Mouse (Mus musculus) splenic B cell, adult 2 months (primary cell): ENCODE measurements around the gene Add1.
"Not testable (repeated sequence)": the region's sequence is repeated elsewhere in the genome, so short reads cannot be mapped to it uniquely, and the experiment has no call there.

ENCODE experiments used
- DNase-seq: peaks from one replicate; pipeline ENCODE4 v3.0.0-alpha.2; 2011; ENCODE audit warnings: low read depth, low spot score
- H3K27me3 ChIP-seq: 2 replicates; pipeline ENCODE4 v1.6.1; 2012; ENCODE audit warnings: mild to moderate bottlenecking, low read length, moderate library complexity, mixed read lengths; ENCODE audit not compliant: control insufficient read depth, poor library complexity, insufficient read depth, severe bottlenecking
- H3K36me3 ChIP-seq: 2 replicates; pipeline ENCODE4 v1.6.1; 2012; ENCODE audit warnings: mild to moderate bottlenecking, low read length, moderate library complexity, mixed read lengths; ENCODE audit not compliant: control insufficient read depth, poor library complexity, insufficient read depth, severe bottlenecking

The Add1 gene

DNA sequence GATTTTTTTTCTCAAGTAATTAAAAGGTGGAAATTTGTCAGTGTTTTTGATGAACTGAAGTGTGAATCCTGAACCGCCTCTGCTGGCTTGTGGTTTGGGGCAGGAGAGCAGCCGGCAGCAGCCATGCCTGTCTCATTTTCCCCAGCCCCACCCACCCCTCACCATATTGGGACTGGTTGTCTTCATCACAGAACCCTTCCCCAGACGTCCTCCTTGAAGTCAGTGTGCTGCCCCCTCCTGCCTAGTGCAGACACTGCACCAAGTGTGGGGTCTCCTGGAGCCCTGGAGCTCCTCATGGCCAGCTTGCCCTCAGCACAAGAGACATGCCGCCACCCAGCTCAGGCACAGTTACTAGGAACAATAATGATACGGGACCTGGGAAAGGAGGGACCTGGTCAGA lies 34.9 kb upstream of the Add1 start:
- Histone ChIP-seq H3K36me3 (peaks cover 2% of the 10 kb centered on the region; the same call in 1 of the 2 replicates), H3K27me3 (no peaks in the 10 kb centered on the region)
- peak; percentile 88 for DNase-seq

DNA sequence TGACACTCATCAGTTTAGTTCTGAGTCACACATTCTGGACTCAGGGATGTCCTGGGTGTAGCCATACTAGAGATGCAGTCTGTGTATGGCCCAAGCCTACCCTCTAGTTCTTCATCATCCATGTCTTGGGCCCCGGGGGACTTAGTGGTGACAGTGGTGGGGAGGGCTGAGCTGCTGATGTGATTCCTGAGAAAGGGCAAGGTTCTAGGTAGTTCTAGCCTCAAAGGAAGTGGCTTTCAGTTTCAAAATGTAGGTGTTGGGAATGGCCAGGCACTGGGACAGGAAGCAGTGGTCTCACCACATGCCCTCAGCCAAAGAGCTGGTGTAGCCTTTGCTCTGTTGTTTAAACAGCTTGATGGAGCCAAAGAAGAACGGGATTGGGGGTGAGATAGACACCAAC lies 34.3 kb upstream of the Add1 start:
- peak; percentile 47 for DNase-seq
- H3K27me3 ChIP-seq, result no peaks in the 10 kb centered on the region
- no peaks in the 10 kb centered on the region; the same call in 1 of the 2 replicates for H3K36me3 ChIP-seq

DNA sequence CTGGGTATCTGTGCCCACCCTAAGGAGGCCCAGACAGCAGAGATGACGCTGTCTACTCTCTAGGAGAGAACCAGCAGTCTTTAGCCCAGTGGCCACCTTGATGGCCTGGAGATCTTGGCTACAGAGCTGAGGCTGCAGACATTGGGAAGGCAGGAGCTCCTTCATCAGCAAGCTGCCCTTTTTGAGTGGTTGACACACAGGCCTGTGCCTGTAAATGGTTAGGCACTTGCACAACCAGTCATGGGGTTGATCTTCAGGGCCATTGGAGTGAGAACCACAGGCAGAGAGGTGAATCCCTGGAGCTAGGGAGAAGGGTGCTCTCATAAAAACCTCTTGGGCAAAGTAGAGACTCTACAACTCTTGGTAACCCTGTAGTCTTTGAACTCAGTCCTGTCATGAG lies 31.3 kb upstream of the Add1 start:
- no peaks in the 10 kb centered on the region; the same call in none of the 2 replicates for H3K36me3 ChIP-seq
- H3K27me3 ChIP-seq, result no peaks in the 10 kb centered on the region
- DNase-seq, result no peak

DNA sequence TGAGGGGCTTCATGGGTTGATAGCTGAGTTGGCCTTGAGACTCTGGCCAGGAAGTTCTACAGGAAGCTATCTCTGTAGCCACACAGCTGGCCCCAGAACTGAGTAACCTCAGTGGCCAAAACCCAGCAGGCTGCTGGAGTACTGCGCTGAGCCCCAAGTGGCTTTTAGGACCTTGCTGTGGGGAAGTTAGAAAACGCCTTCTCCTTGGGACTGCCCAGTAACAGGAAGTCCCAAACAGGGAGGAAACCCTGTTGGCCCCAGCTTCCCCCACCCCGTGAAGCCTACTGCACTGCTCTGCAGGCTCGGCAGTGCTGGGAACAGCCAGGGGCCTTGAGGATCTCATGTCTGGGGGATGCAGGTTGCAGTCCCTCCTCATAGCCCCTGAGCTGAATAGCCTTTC lies 30.4 kb upstream of the Add1 start:
- no peaks in the 10 kb centered on the region for H3K27me3 ChIP-seq
- peaks cover 2% of the 10 kb centered on the region for H3K36me3 ChIP-seq
- peak; percentile 59 for DNase-seq

DNA sequence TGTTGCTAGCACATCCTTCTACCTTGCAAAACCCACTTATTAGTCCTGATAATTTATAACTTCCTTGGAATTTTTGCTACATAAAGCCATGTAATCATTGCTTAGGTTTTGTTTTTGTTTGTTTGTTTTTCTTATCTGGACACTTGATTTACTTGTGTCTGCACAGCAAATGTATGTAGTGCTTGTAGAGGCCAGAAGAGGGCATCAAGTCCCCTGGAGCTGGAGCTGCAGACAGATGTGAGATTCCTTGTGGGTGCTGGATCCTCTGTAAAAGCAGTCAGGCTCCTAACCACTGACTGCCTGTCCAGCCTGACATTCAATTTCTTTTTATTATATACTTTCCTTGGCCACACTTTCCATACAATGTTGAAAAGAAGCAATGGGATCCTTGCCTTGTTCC lies 26.1 kb upstream of the Add1 start:
- Histone ChIP-seq H3K36me3 (peaks cover 6% of the 10 kb centered on the region), H3K27me3 (no peaks in the 10 kb centered on the region)
- peak; percentile 66 for DNase-seq

DNA sequence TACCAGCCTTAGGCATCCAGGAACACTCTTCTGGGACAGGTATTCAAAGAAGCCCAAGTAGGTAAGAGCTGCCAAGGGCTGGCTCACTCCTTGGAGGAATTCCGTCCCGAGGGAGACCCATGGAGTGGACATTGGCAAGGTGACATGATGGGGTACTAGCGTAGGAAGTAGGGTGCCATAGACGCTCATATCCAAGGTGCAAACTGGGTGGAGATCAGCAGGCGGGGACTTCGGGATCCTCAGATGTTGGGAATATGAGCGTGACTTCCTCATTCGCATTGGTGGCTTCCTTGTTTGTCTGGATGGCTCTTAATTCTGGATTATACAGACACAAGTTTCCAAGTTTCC lies 24.4 kb upstream of the Add1 start:
- Histone ChIP-seq H3K36me3 (peaks cover 8% of the 10 kb centered on the region), H3K27me3 (no peaks in the 10 kb centered on the region)
- no peak for DNase-seq

DNA sequence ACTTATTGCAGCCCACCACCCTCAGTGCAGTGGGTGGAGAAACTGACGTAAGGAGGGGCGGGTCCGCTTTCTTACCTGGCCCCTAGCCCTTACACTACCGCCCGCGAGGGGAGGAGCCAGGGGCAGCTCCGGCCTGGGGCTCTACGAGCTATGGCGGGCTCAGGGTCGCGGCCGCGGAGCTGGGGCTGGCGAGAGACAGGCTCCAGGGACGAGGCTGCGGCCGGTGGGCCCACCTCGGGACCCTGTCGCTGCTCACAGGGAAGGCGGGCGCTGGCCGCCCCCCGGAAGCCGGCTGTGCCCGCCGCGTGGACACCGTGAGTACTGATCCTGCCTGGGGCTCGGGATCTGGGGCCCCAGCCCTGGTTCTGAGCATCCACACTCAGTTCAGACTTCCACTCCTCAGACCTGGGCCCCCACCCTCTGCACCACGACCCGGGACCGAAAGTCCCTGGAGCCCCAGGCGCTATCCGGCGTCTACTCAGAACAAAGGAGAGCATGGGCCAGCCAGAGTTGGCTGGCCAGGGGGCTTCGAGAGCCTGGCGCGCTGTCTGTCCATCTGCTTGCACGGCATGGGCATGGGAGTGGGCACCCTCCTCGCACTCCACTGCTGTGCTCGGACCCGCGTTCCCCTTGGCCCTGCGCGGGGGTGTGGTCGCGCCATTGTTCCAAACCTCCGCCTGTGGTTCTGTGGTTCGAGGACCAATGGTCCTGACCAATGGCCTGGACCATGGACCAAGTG lies 23.8 kb upstream of the Add1 start:
- H3K27me3 ChIP-seq, result no peaks in the 10 kb centered on the region
- DNase-seq, result peak; percentile 17
- H3K36me3 ChIP-seq, result peaks cover 8% of the 10 kb centered on the region

DNA sequence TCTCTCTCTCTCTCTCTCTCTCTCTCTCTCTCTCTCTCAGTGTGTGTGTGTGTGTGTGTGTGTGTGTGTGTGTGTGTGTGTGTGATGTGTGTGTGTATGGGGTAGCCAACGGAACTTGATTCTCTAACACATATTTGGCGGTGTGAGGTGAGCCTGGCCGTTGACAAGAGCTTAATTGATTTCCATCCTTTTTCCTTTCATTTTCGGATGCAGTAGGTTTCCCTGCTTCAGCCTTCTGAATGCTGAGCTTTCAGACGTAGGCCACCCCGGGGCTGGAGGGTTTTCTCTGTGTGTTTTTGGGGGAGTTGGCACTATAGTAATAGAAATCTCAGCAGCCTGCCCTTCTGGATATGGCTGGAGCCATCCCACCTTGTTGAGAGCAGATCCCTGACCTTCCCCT lies 23.2 kb upstream of the Add1 start:
- H3K36me3 ChIP-seq, result peaks cover 8% of the 10 kb centered on the region
- H3K27me3 ChIP-seq, result no peaks in the 10 kb centered on the region
- DNase-seq, result no peak

DNA sequence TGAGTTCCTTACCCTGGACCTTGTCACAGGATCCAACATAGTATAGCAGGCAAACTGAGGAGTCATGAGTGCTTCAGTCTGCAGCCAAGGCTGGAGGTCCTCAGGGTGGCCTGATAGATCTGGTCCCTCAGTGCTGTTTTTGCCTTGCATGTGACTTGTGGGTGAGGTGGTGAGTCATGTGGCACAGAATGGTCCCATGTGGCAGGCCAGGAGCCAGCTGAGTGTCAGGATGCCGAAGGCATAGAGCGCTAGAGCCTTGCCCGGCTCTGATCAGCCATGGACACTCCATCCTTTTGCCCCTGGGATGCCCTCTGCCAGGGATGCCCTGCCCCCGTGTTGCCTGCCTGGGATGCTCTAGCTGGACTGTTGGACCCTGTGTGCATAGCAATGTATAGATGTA lies 21.6 kb upstream of the Add1 start:
- no peak for DNase-seq
- peaks cover 17% of the 10 kb centered on the region for H3K36me3 ChIP-seq
- H3K27me3 ChIP-seq, result no peaks in the 10 kb centered on the region

DNA sequence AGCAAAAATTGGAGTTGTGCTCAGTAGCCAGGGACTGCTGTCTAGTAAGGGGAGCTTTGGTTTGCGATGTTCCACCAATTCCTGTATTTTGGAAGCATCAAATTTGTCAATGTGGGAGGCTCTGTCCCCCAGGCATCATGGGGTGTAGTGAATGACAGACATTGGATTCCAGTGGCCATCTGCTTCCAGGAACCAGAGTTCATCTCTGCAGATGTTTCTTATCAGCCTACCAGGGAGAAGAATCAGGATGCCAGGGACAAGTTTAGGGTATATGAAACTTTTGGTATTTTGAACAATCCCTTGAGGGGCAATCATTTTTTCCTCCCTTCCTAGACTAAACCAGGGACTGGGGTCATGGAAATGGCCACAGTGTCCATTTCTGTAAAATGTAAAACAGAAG lies 9.6 kb upstream of the Add1 start:
- H3K36me3 ChIP-seq, result peaks cover 14% of the 10 kb centered on the region
- DNase-seq, result no peak
- H3K27me3 ChIP-seq, result no peaks in the 10 kb centered on the region

DNA sequence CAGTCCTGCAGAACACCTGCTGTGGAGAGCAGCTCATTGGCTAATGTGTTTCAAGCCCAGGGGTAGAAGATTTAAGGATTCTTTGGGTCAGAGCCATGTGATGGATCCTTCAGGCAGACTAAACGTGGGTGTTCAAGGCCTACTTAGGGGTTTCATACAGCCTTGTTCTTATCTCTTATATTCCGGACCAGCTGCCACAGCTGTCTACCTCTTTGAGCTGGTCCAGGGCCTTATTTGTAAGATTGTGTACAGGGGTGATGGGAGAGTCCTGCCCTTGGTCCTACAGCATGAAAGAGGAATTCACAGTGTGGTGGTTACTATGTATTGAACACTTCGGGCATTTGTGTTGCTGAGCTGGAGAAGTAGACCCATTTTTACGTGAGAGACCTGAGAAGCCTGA lies 9.2 kb upstream of the Add1 start:
- no peak for DNase-seq
- peaks cover 14% of the 10 kb centered on the region for H3K36me3 ChIP-seq
- no peaks in the 10 kb centered on the region for H3K27me3 ChIP-seq

DNA sequence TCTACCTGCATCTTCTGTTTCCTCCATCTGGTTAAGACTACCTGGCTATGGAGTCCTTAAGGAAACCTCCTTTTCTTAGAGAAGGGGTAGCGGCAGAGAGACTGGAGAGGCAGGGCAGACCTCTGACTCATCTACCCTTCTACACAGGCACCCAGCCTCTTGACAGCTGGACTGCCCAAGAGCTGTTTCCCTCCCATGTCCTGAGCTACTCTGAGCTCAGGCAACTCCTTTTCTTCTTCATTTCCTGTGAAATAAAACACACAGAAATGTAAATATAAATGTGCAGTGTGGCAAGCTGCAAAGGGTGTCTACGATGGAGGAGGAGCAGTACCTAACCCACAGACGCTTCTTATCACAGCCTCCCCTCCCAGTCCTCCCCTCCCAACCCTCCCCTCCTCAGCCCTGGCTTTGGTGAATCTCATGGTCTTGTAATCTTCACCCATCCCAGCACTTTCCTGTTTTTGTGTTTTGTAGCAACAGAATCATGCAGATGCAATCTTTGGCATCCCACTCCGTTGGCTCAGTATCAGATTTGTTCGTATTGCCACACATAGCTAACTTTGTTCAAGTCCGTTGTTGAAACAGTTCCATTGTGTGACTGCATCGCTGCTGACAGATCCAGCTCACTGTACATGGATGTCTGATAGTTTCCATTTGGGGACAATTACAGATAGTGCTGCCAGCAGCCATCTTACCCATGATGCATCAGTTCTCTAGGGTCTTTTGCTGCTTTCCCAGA lies 7.8 kb upstream of the Add1 start:
- DNase-seq, result no peak
- Histone ChIP-seq H3K27me3 (no peaks in the 10 kb centered on the region), H3K36me3 (peaks cover 6% of the 10 kb centered on the region; the same call in 1 of the 2 replicates)

DNA sequence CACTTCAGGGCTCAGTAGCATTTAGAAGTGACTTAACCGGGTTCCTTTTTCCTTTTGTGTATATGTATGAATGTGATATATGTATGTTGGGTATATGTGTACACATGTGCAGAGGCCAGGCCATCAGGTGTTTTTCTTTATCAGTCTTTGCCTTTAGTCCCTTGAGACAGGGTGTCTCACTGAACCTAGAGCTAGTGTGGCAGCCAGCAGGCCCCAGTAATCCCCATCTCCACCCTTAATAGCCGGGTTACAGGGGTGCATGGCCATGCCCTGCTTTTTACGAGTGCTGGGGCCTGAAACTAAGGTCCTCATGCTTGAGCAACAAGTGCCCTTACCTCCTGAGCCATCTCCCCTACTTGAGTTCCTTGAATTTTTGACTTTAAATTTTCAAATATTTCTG lies 1.9 kb upstream of the Add1 start:
- no peaks in the 10 kb centered on the region for H3K27me3 ChIP-seq
- no peaks in the 10 kb centered on the region for H3K36me3 ChIP-seq
- DNase-seq, result no peak

DNA sequence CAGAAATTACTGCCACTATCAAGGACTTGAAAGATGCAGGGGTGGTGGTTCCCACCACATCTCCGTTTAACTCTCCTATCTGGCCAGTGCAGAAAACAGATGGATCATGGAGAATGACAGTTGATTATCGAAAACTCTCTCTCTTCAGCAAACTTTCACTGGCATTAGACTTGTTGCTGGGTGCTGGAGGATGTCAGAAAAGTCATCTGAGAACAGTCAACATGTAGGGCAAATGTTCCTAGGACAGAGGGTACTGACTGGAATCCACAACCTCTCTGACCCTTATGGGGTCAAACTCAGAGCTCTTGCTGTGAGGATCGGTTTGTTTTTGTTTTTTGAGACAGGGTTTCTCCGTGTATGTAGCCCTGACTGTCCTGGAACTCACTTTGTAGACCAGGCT lies 896 bp upstream of the Add1 start:
- not testable (repeated sequence) for H3K36me3 ChIP-seq, H3K27me3 ChIP-seq, DNase-seq

DNA sequence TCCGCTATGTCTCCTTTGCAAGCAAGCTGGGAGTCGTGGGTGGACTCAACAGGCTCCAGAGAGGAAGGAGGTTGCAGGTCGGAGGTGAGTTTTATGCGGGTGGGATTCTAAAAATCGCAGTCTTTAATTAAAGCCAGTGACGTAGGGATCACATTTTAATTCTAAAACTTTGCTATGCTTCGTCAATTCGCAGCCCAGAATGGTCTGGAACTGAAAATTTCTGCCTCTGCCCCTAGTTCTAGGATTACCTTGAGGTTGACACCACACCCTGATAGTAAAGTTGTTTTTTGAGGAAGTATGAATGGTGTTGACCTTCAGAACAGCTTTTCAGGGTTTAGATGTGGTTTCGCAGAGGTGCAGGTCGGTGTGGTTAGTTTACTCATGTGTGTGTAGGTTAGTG lies 1.3 kb downstream of the Add1 start:
- peak; percentile 69 for DNase-seq

More for the DNA sequence above, 1.3 kb downstream of the Add1 start:
- H3K36me3 ChIP-seq, result no peaks in the 10 kb centered on the region
- H3K27me3 ChIP-seq, result no peaks in the 10 kb centered on the region
